Comparison of ENCODE assay signal across 12 mouse cellular contexts in the genomic region with DNA sequence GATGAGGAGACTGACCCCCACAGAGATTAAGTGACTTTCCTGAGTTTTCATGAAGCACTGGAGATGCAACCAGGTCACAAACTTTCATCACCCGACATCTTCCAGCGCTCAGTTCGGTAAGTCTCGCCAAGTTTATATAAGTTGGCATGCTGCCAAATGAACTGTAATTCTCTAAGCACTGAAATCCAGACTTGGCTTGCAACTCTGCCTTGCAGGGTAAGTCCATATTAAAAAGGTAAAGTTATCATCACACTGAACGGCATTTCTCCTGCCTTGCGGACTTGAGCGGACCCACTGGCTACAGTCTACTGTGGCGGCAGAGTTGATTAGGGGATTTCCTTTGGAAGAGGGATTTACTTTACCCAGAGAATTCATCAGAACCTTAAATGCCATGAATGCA. TPM values are rescaled to one million over a fixed set of nuclear protein-coding genes. Genes with fewer than 3 reads are reported as not detected.
DNase-seq lines count a peak whose midpoint lies in the region; ATAC-seq and TF ChIP-seq lines count a peak whose summit lies in the region.
"Had no signal": no experiment of that assay in that cellular context is flagged by ENCODE, and none has a peak within 500 bp of the region (broad histone marks: within the 10 kb centered on the region; RNA-seq: fewer than 3 reads in every experiment).

No protein-coding gene starts in this region.

- no peak overlapping the region for H3K27ac ChIP-seq in forebrain, embryonic 14.5 days (ENCODE audit: low read depth, low read length)
- H3K27ac ChIP-seq in forebrain, embryonic 15.5 days (replicated peaks), result no peak overlapping the region
- H3K27ac ChIP-seq in lung, embryonic 14.5 days (ENCODE audit: low read depth), result no peak overlapping the region
- H3K27ac ChIP-seq: gastrocnemius, adult 2 months had no signal

- H3K27me3 ChIP-seq in forebrain, embryonic 14.5 days (replicated peaks; ENCODE audit: control insufficient read depth, insufficient read depth, low read length), result no peaks in the 10 kb centered on the region
- no peaks in the 10 kb centered on the region for H3K27me3 ChIP-seq in forebrain, embryonic 15.5 days
- peaks cover 20% of the 10 kb centered on the region; the same call in 1 of the 2 replicates for H3K27me3 ChIP-seq in lung, embryonic 14.5 days (ENCODE audit: insufficient read depth, low read length)
- H3K27me3 ChIP-seq: CH12.LX had no signal

- peak; percentile 70 for DNase-seq in forebrain, embryonic 14.5 days (ENCODE audit: low spot score)
- peak; percentile 91 for DNase-seq in lung, embryonic 14.5 days
- no peak for DNase-seq in lung, postnatal 4 days
- peak; percentile 69 for DNase-seq in brain, adult 2 months (ENCODE audit: low read depth, low spot score)
- peak; percentile 11 for DNase-seq in lung, postnatal 10 days
- no peak for DNase-seq in embryo, embryonic 10.5 days (ENCODE audit: low spot score)
- DNase-seq: gastrocnemius, adult 2 months; liver, postnatal 0 days; right cerebral cortex, postnatal 25 days had no signal

- H3K9me3 ChIP-seq in forebrain, embryonic 14.5 days (replicated peaks; ENCODE audit: control insufficient read depth, low read length), result no peaks in the 10 kb centered on the region
- no peaks in the 10 kb centered on the region for H3K9me3 ChIP-seq in forebrain, embryonic 15.5 days
- no peaks in the 10 kb centered on the region for H3K9me3 ChIP-seq in lung, embryonic 14.5 days (ENCODE audit: low read depth, low read length)

- H3K4me1 ChIP-seq in forebrain, embryonic 14.5 days (ENCODE audit: control insufficient read depth, insufficient read depth, low read length), result no peaks in the 10 kb centered on the region
- 0 out of 2 replicates have a peak, but pooled peaks cover under 1% of the 10 kb centered on the region for H3K4me1 ChIP-seq in forebrain, embryonic 15.5 days
- H3K4me1 ChIP-seq in lung, embryonic 14.5 days (ENCODE audit: insufficient read depth), result peaks cover 3% of the 10 kb centered on the region; the same call in 1 of the 2 replicates

- no peak overlapping the region for H3K9ac ChIP-seq in forebrain, embryonic 14.5 days (ENCODE audit: low read length)
- no peak overlapping the region for H3K9ac ChIP-seq in forebrain, embryonic 15.5 days (replicated peaks)
- H3K9ac ChIP-seq in lung, embryonic 14.5 days, result no peak overlapping the region
- H3K9ac ChIP-seq: liver, postnatal 0 days had no signal

- no peak for TF ChIP-seq CTCF in lung, embryonic 14.5 days (IDR thresholded peaks at IDR 0.05; ENCODE audit: low read depth)

- ATAC-seq in forebrain, embryonic 14.5 days, result no peak
- no peak for ATAC-seq in forebrain, embryonic 15.5 days (replicated peaks)
- ATAC-seq in lung, embryonic 14.5 days (ENCODE audit: insufficient read depth), result peak; percentile 77
- ATAC-seq: liver, postnatal 0 days had no signal

- WGBS in forebrain, embryonic 14.5 days, result 42% methylated on average over 8 of the region's 8 CpGs
- WGBS in forebrain, embryonic 15.5 days, result 35% methylated on average over 8 of the region's 8 CpGs
- WGBS in lung, embryonic 14.5 days, result 36% methylated on average over 8 of the region's 8 CpGs

- H3K36me3 ChIP-seq in forebrain, embryonic 14.5 days (ENCODE audit: control insufficient read depth, insufficient read depth, low read length), result no peaks in the 10 kb centered on the region
- no peaks in the 10 kb centered on the region for H3K36me3 ChIP-seq in forebrain, embryonic 15.5 days
- no peaks in the 10 kb centered on the region for H3K36me3 ChIP-seq in lung, embryonic 14.5 days (ENCODE audit: insufficient read depth)

- H3K4me2 ChIP-seq in forebrain, embryonic 14.5 days (ENCODE audit: low read length), result no peak overlapping the region
- H3K4me2 ChIP-seq in forebrain, embryonic 15.5 days (replicated peaks), result no peak overlapping the region
- no peak overlapping the region for H3K4me2 ChIP-seq in lung, embryonic 14.5 days

- no peak overlapping the region for H3K4me3 ChIP-seq in forebrain, embryonic 14.5 days (ENCODE audit: low read depth, low read length)
- no peak overlapping the region for H3K4me3 ChIP-seq in forebrain, embryonic 15.5 days
- no peak overlapping the region for H3K4me3 ChIP-seq in lung, embryonic 14.5 days (ENCODE audit: low read depth, low read length)
- H3K4me3 ChIP-seq: erythroblast, embryonic 14.5 days; gastrocnemius, adult 2 months had no signal

RNA-seq across cellular contexts. Expression of gene Kcnip4, which starts 4.7 kb away (rescaled TPM):
- polyA plus RNA-seq in forebrain, embryonic 14.5 days (2014; fragmentation: Nextera tagmentation; extraction: Ambion mirVana), result 8.0 and 11.8 TPM in 2 replicates
- 5.2 and 5.9 TPM in 2 replicates for polyA plus RNA-seq in forebrain, embryonic 15.5 days (2015; fragmentation: Nextera tagmentation; extraction: Ambion mirVana)
- polyA plus RNA-seq in lung, embryonic 14.5 days (2014; fragmentation: Nextera tagmentation; extraction: Ambion mirVana), result 0.68 and 1.1 TPM in 2 replicates
- polyA plus RNA-seq: erythroblast, embryonic 14.5 days had no signal

Comparison
In these comparisons a context has a peak if more than half of its experiments do, and no peak if none do; other contexts are left out.
1. DNase-seq: peak in forebrain, embryonic 14.5 days (single experiment), lung, embryonic 14.5 days (single experiment), brain, adult 2 months (single experiment) and lung, postnatal 10 days (single experiment); none in lung, postnatal 4 days (0 of 2) and embryo, embryonic 10.5 days (single experiment).